Mouse (Mus musculus): ENCODE results near the gene Alcam.

DNA sequence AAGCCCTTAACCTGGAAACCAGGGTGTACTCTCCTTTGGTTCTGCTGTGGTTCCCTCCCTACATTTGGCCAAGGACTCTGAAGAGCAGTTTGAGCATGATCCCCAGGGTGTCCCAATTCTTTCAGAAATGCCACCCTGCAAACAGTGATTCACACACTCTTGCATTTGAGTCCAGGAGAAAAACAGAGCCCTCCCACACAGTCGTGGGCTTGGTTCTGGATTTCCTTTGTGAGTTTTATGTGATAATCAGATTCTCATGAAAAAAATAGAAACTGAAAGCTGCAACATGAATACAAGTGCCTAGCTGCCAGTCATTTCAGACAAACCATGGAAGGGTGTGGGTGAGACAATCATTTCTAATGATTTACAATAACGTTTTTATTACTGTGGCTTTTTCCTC is 223.9 kb downstream of the Alcam start:
- TF ChIP-seq CTCF (IDR thresholded peaks at IDR 0.05) (no peak), POLR2A (IDR thresholded peaks at IDR 0.05; ENCODE audit: insufficient read depth, low read depth, low read length) (no peak), EP300 (IDR thresholded peaks at IDR 0.05; ENCODE audit: insufficient read depth, low read depth, low read length) (no peak)
